7 mouse cellular contexts compared by ENCODE assay signal in genomic region chr8:106872454-106873034, GRCm38 (mm10). TPM values are rescaled to one million over a fixed set of nuclear protein-coding genes. Genes with fewer than 3 reads are reported as not detected.
DNase-seq lines count a peak whose midpoint lies in the region; ATAC-seq and TF ChIP-seq lines count a peak whose summit lies in the region.

No protein-coding gene starts in this region.

- peak overlapping the region; percentile 55; the same call in 1 of the 2 replicates for H3K4me3 ChIP-seq in lung, embryonic 14.5 days (ENCODE audit: low read depth, low read length)
- peak overlapping the region; percentile 63 for H3K4me3 ChIP-seq in forebrain, embryonic 13.5 days
- H3K4me3 ChIP-seq in stomach, embryonic 16.5 days (replicated peaks; ENCODE audit: low read length) = peak overlapping the region; percentile 60

- peaks cover 39% of the 10 kb centered on the region for H3K27me3 ChIP-seq in lung, embryonic 14.5 days (ENCODE audit: insufficient read depth, low read length)
- peaks cover 41% of the 10 kb centered on the region for H3K27me3 ChIP-seq in forebrain, embryonic 13.5 days
- H3K27me3 ChIP-seq in stomach, embryonic 16.5 days (ENCODE audit: control insufficient read depth, insufficient read depth, low read length) = peaks cover 7% of the 10 kb centered on the region

- TF ChIP-seq CTCF in lung, embryonic 14.5 days (IDR thresholded peaks at IDR 0.05; ENCODE audit: low read depth) = no peak

- WGBS in lung, embryonic 14.5 days = 11% methylated on average over 8 of the region's 8 CpGs
- WGBS in forebrain, embryonic 13.5 days = 10% methylated on average over 8 of the region's 8 CpGs
- WGBS in stomach, embryonic 16.5 days = 17% methylated on average over 8 of the region's 8 CpGs

- DNase-seq in lung, embryonic 14.5 days = no peak
- DNase-seq in lung, postnatal 4 days = no peak
- peak; percentile 44 for DNase-seq in kidney, postnatal 25 days
- DNase-seq in adrenal gland, postnatal 14 days = no peak
- no peak for DNase-seq in urinary bladder, postnatal 14 days (ENCODE audit: low spot score)

- no peak; the same call in 1 of the 2 replicates for ATAC-seq in lung, embryonic 14.5 days (ENCODE audit: insufficient read depth)
- no peak for ATAC-seq in forebrain, embryonic 13.5 days
- ATAC-seq in stomach, embryonic 16.5 days (ENCODE audit: insufficient read depth, low FRiP score) = no peak

- H3K9ac ChIP-seq in lung, embryonic 14.5 days = peak overlapping the region; percentile 29; the same call in 1 of the 2 replicates
- peak overlapping the region; percentile 73 for H3K9ac ChIP-seq in forebrain, embryonic 13.5 days
- H3K9ac ChIP-seq in stomach, embryonic 16.5 days (ENCODE audit: low read length) = peak overlapping the region; percentile 71; the same call in 1 of the 2 replicates

- peaks cover 12% of the 10 kb centered on the region for H3K36me3 ChIP-seq in lung, embryonic 14.5 days (ENCODE audit: insufficient read depth)
- peaks cover 25% of the 10 kb centered on the region for H3K36me3 ChIP-seq in forebrain, embryonic 13.5 days (ENCODE audit: poor library complexity, severe bottlenecking)
- H3K36me3 ChIP-seq in stomach, embryonic 16.5 days (ENCODE audit: control insufficient read depth, insufficient read depth, low read length) = 0 out of 2 replicates have a peak, but pooled peaks cover 6% of the 10 kb centered on the region

- no peak overlapping the region for H3K27ac ChIP-seq in lung, embryonic 14.5 days (ENCODE audit: low read depth)
- no peak overlapping the region for H3K27ac ChIP-seq in forebrain, embryonic 13.5 days
- no peak overlapping the region for H3K27ac ChIP-seq in stomach, embryonic 16.5 days (ENCODE audit: low read length)

- peak overlapping the region; percentile 99 for H3K4me2 ChIP-seq in lung, embryonic 14.5 days
- H3K4me2 ChIP-seq in forebrain, embryonic 13.5 days = peak overlapping the region; percentile 95
- H3K4me2 ChIP-seq in stomach, embryonic 16.5 days (ENCODE audit: low read depth, low read length) = peak overlapping the region; percentile 99

- peaks cover 13% of the 10 kb centered on the region for H3K4me1 ChIP-seq in lung, embryonic 14.5 days (ENCODE audit: insufficient read depth)
- peaks cover 28% of the 10 kb centered on the region for H3K4me1 ChIP-seq in forebrain, embryonic 13.5 days
- peaks cover 19% of the 10 kb centered on the region for H3K4me1 ChIP-seq in stomach, embryonic 16.5 days (ENCODE audit: control insufficient read depth, insufficient read depth, low read length)

- H3K9me3 ChIP-seq in lung, embryonic 14.5 days (ENCODE audit: low read depth, low read length) = no peaks in the 10 kb centered on the region
- no peaks in the 10 kb centered on the region for H3K9me3 ChIP-seq in forebrain, embryonic 13.5 days (replicated peaks)
- H3K9me3 ChIP-seq in stomach, embryonic 16.5 days (replicated peaks; ENCODE audit: control insufficient read depth, low read length) = no peaks in the 10 kb centered on the region

RNA-seq across cellular contexts. Expression of gene Has3, which starts 2.5 kb away (rescaled TPM):
- 0.28 and 0.39 TPM in 2 replicates for polyA plus RNA-seq in lung, embryonic 14.5 days (2014; fragmentation: Nextera tagmentation; extraction: Ambion mirVana)
- 0.65 and 0.89 TPM in 2 replicates for polyA plus RNA-seq in forebrain, embryonic 13.5 days (2015; fragmentation: Nextera tagmentation; extraction: Ambion mirVana)
- 0.81 and 0.96 TPM in 2 replicates for polyA plus RNA-seq in stomach, embryonic 16.5 days (2015; fragmentation: Nextera tagmentation; extraction: Ambion mirVana)
- total RNA-seq in adrenal gland, postnatal 14 days (2021) = 0.83 and 1.0 TPM in 2 replicates

RNA-seq across cellular contexts. Expression of gene Utp4, which starts 20.9 kb away (rescaled TPM):
- polyA plus RNA-seq in lung, embryonic 14.5 days (2014; fragmentation: Nextera tagmentation; extraction: Ambion mirVana) = 79.2 and 80.4 TPM in 2 replicates
- 49.4 and 53.6 TPM in 2 replicates for polyA plus RNA-seq in forebrain, embryonic 13.5 days (2015; fragmentation: Nextera tagmentation; extraction: Ambion mirVana)
- polyA plus RNA-seq in stomach, embryonic 16.5 days (2015; fragmentation: Nextera tagmentation; extraction: Ambion mirVana) = 58.2 and 59.1 TPM in 2 replicates
- 47.2 and 49.9 TPM in 2 replicates for total RNA-seq in adrenal gland, postnatal 14 days (2021)

Comparison
In these comparisons a context has a peak if more than half of its experiments do, and no peak if none do; other contexts are left out.
1. DNase-seq: peak in kidney, postnatal 25 days (2 of 2); none in lung, embryonic 14.5 days (single experiment), lung, postnatal 4 days (0 of 2), adrenal gland, postnatal 14 days (single experiment) and urinary bladder, postnatal 14 days (single experiment).
2. Peak in every context shown above with its lines, with median percentiles within 50 percentile points of each other: H3K4me2 ChIP-seq, H3K4me3 ChIP-seq and H3K9ac ChIP-seq.